Mouse (Mus musculus): Measurements from ENCODE around the gene Bcr.

The Bcr gene

GRCm38 (mm10) chr10:75129283-75129710 lies 68.9 kb downstream of the Bcr start:
- no peak for DNase-seq (ENCODE audit: low spot score in 2 of 2)

- DNase-seq (ENCODE audit: low spot score in 2 of 2), result no peak
Observed at GRCm38 (mm10) chr10:75130372-75131046, 70.1 kb downstream of the Bcr start.

GRCm38 (mm10) chr10:75131625-75132024 lies 71.2 kb downstream of the Bcr start:
- no peak for DNase-seq (ENCODE audit: low spot score in 2 of 2)

- DNase-seq (ENCODE audit: low spot score in 2 of 2), result no peak
Observed at GRCm38 (mm10) chr10:75134861-75135517, 74.6 kb downstream of the Bcr start.

GRCm38 (mm10) chr10:75135518-75136162 lies 75.2 kb downstream of the Bcr start:
- DNase-seq (ENCODE audit: low spot score in 2 of 2), result no peak

GRCm38 (mm10) chr10:75137148-75137547 lies 76.8 kb downstream of the Bcr start:
- DNase-seq (ENCODE audit: low spot score in 2 of 2), result no peak

GRCm38 (mm10) chr10:75145221-75145620 lies 84.8 kb downstream of the Bcr start:
- DNase-seq (ENCODE audit: low spot score in 2 of 2), result no peak

GRCm38 (mm10) chr10:75146001-75146400 lies 85.6 kb downstream of the Bcr start:
- DNase-seq (ENCODE audit: low spot score in 2 of 2), result no peak

- no peak for DNase-seq (ENCODE audit: low spot score in 2 of 2)
Observed at GRCm38 (mm10) chr10:75146619-75147018, 86.2 kb downstream of the Bcr start.

GRCm38 (mm10) chr10:75148295-75148694 lies 87.9 kb downstream of the Bcr start:
- DNase-seq (ENCODE audit: low spot score in 2 of 2), result no peak

GRCm38 (mm10) chr10:75150361-75150760 lies 90.0 kb downstream of the Bcr start:
- no peak for DNase-seq (ENCODE audit: low spot score in 2 of 2)

GRCm38 (mm10) chr10:75151311-75151710 lies 90.9 kb downstream of the Bcr start:
- DNase-seq (ENCODE audit: low spot score in 2 of 2), result peak; percentile 49 to 65

- no peak for DNase-seq (ENCODE audit: low spot score in 2 of 2)
Observed at GRCm38 (mm10) chr10:75156835-75157234, 96.4 kb downstream of the Bcr start.

- no peak for DNase-seq (ENCODE audit: low spot score in 2 of 2)
Observed at GRCm38 (mm10) chr10:75157713-75158112, 97.3 kb downstream of the Bcr start.

- DNase-seq (ENCODE audit: low spot score in 2 of 2), result no peak
Observed at GRCm38 (mm10) chr10:75158356-75158755, 98.0 kb downstream of the Bcr start.

- DNase-seq (ENCODE audit: low spot score in 2 of 2), result no peak
Observed at GRCm38 (mm10) chr10:75160171-75160900, 99.9 kb downstream of the Bcr start.

- DNase-seq (ENCODE audit: low spot score in 2 of 2), result no peak
Observed at GRCm38 (mm10) chr10:75165825-75166481, 105.6 kb downstream of the Bcr start.

GRCm38 (mm10) chr10:75166601-75167000 lies 106.2 kb downstream of the Bcr start:
- DNase-seq (ENCODE audit: low spot score in 2 of 2), result no peak

- DNase-seq (ENCODE audit: low spot score in 2 of 2), result no peak
Observed at GRCm38 (mm10) chr10:75170207-75170850, 109.9 kb downstream of the Bcr start.

- no peak for DNase-seq (ENCODE audit: low spot score in 2 of 2)
Observed at GRCm38 (mm10) chr10:75173056-75173455, 112.7 kb downstream of the Bcr start.

- DNase-seq (ENCODE audit: low spot score in 2 of 2), result no peak
Observed at GRCm38 (mm10) chr10:75173712-75174111, 113.3 kb downstream of the Bcr start.

Measured in frontal cortex, postnatal 10 days (tissue).